Mouse (Mus musculus): ENCODE results near the gene Plce1. TPM values are rescaled to one million over a fixed set of nuclear protein-coding genes. Genes with fewer than 3 reads are reported as not detected.

Plce1 gene
- polyA plus RNA-seq, 1 experiment from 2014 or later: 3.3 TPM

DNA sequence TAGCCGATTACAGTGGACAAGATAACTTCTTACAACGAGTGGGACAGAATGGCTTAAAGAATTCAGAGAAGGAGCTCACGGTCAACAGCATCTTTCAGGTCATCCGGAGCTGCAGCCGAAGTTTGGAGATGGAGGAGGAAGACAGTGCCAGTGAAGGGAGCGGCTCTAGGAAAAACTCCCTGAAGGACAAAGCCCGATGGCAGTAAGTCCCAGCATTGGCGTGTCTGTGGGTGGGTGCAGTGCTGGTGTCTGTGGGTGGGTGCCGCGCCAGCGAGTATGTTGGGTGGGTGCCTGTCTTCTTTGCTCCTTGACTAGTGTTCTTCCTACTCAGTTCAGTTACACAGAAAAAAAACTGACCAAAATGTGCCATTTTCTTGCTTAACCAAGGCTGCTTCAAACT, 224.3 kb downstream of the Plce1 start:
- no peak for ATAC-seq (ENCODE audit: borderline replicate concordance, extremely low read depth, low FRiP score, low TSS enrichment)
- WGBS: 90% methylated on average over 11 of the region's 11 CpGs
- no peak overlapping the region for H3K4me3 ChIP-seq
- H3K9me3 ChIP-seq: no peaks in the 10 kb centered on the region
- H3K27me3 ChIP-seq: no peaks in the 10 kb centered on the region
- H3K4me2 ChIP-seq: no peak overlapping the region
- H3K36me3 ChIP-seq: no peaks in the 10 kb centered on the region
- H3K9ac ChIP-seq: no peak overlapping the region
- no peak overlapping the region for H3K27ac ChIP-seq
- H3K4me1 ChIP-seq: no peaks in the 10 kb centered on the region

DNA sequence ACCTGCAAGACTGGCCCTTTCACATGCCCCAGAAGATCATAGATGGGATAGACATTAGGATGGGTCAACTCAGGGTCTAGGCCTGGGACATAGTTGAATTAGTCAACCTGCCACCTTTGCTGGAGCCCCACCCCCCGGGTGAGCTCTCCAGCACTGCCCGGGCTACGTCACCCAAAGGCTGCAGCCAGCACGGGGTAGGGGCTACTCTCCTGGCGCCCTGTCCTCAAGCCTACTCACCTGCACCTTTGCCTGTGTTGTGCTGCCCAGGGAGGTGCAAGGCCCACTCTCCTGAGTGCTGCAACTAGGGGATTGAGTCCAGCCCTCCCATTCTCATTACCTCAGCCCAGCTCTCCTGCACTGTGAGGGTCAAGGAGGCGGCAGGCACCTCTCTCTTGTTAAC, 225.5 kb downstream of the Plce1 start:
- 87% methylated on average over 6 of the region's 6 CpGs for WGBS
- Histone ChIP-seq H3K9ac (no peak overlapping the region), H3K27me3 (no peaks in the 10 kb centered on the region), H3K9me3 (no peaks in the 10 kb centered on the region), H3K27ac (no peak overlapping the region), H3K36me3 (no peaks in the 10 kb centered on the region), H3K4me3 (no peak overlapping the region), H3K4me2 (no peak overlapping the region), H3K4me1 (no peaks in the 10 kb centered on the region)
- ATAC-seq (ENCODE audit: borderline replicate concordance, extremely low read depth, low FRiP score, low TSS enrichment): peak; percentile 55; the same call in 1 of the 2 replicates

DNA sequence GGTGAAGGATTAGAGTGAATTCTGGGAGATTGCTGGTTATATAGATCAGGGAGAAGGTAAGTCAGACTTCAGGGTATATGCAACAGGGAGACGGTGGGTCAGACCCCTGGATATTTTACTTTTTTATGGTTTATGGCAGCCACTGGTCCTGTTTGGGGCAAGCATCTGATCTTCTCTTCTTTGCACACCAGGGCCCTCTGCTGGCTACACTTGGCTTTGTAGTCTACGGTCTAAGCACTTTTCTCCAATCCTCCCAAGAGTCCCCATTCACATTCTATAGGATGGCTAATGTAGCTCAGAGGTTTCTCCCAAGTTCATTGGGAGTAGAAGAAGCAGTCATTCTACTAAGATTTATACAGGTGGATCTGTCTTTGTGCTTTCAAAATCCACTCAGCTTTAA, 228.5 kb downstream of the Plce1 start:
- Histone ChIP-seq H3K27ac (no peak overlapping the region), H3K4me3 (no peak overlapping the region), H3K36me3 (no peaks in the 10 kb centered on the region), H3K9ac (no peak overlapping the region), H3K4me1 (no peaks in the 10 kb centered on the region), H3K27me3 (no peaks in the 10 kb centered on the region), H3K4me2 (no peak overlapping the region), H3K9me3 (no peaks in the 10 kb centered on the region)
- ATAC-seq (ENCODE audit: borderline replicate concordance, extremely low read depth, low FRiP score, low TSS enrichment): no peak
- 79% methylated on average over 2 of the region's 2 CpGs for WGBS

DNA sequence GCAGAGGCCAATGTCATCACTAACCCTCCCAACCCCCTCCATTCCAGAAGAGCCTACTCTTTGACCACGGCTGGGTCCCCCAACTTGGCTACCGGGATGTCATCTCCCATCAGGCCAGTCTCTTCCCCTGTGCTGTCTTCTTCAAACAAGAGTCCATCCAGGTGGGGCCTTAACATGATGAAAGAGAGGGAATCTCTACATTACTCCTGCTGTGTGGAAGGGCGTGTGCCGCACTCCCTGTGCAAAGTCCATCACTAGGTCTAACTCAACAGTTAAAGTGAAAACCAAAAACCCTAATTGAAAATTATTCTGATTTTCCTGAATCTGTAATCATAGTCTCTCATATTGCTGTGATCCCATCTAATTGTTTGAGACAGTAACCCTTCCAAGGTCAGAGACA, 240.9 kb downstream of the Plce1 start:
- Histone ChIP-seq H3K36me3 (no peaks in the 10 kb centered on the region), H3K9ac (no peak overlapping the region), H3K27ac (no peak overlapping the region), H3K9me3 (no peaks in the 10 kb centered on the region), H3K4me3 (no peak overlapping the region), H3K27me3 (no peaks in the 10 kb centered on the region), H3K4me2 (no peak overlapping the region), H3K4me1 (no peaks in the 10 kb centered on the region)
- ATAC-seq (ENCODE audit: borderline replicate concordance, extremely low read depth, low FRiP score, low TSS enrichment): no peak
- WGBS: 87% methylated on average over 4 of the region's 4 CpGs

DNA sequence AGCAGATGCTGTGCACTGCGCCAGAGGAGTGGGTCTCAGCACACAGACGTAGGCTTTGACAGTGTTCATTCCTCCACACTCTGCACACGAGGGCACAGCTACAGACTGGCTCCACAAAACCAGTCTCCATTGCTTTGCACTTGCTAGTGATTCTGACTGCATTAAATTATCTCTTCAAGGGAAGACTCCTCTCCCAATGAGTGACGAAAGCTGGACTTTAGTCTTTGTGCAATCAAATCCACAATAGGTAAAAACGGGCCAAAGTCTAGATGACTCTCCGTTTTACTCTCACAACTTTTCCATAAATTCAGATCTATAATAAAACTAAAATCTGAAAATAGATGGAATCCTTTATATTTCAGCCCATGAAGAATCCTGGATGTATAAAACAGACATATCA, 242.1 kb downstream of the Plce1 start:
- Histone ChIP-seq H3K27ac (no peak overlapping the region), H3K4me1 (no peaks in the 10 kb centered on the region), H3K27me3 (no peaks in the 10 kb centered on the region), H3K9ac (no peak overlapping the region), H3K9me3 (no peaks in the 10 kb centered on the region), H3K4me3 (no peak overlapping the region), H3K4me2 (no peak overlapping the region), H3K36me3 (no peaks in the 10 kb centered on the region)
- ATAC-seq (ENCODE audit: borderline replicate concordance, extremely low read depth, low FRiP score, low TSS enrichment): no peak
- 80% methylated on average over 6 of the region's 6 CpGs for WGBS

DNA sequence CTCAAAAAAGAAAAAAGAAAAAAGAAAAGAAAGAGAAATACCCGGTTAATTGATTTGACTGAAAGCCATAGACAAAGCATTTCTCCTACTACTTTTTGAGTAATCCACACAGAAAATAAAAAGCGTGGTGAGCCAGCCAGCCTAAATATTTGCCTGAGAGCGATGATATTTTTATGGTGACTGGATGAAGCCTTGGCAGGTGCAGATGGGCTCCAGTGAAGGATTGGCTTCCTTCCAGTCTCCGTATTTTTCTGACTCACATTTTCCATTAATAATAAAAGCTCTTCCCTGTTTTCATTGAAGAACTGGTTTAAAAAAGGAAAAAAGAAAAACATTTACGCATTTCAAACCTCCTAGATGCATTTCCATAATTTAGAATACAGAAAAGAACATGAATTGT, 243.1 kb downstream of the Plce1 start:
- no peaks in the 10 kb centered on the region for H3K36me3 ChIP-seq
- no peaks in the 10 kb centered on the region for H3K27me3 ChIP-seq
- no peak overlapping the region for H3K4me3 ChIP-seq
- H3K9ac ChIP-seq: no peak overlapping the region
- no peaks in the 10 kb centered on the region for H3K9me3 ChIP-seq
- ATAC-seq (ENCODE audit: borderline replicate concordance, extremely low read depth, low FRiP score, low TSS enrichment): no peak
- no peak overlapping the region for H3K27ac ChIP-seq
- 59% methylated on average over 5 of the region's 5 CpGs for WGBS
- H3K4me2 ChIP-seq: no peak overlapping the region
- H3K4me1 ChIP-seq: no peaks in the 10 kb centered on the region

DNA sequence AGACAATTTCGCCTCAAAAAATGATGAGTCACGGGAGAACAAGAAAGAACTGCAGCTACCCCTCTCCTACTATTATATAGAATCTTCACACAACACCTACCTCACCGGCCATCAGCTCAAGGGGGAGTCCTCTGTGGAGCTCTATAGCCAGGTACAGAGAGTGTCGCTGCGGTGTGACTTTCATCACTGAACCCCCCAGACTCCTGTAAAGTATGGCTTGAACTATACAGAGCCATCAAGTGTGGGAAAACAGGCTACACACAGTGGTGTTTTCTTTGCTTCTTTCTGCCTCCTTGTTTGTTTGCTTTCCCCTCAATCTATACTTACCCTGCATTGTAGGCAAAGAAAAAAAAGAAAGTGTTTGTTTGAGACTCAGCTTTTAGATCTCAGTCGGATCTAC, 247.9 kb downstream of the Plce1 start:
- H3K27me3 ChIP-seq: no peaks in the 10 kb centered on the region
- no peaks in the 10 kb centered on the region for H3K4me1 ChIP-seq
- no peaks in the 10 kb centered on the region for H3K9me3 ChIP-seq
- 42% methylated on average over 6 of the region's 6 CpGs for WGBS
- no peak overlapping the region for H3K9ac ChIP-seq
- no peak overlapping the region for H3K27ac ChIP-seq
- no peak for ATAC-seq (ENCODE audit: borderline replicate concordance, extremely low read depth, low FRiP score, low TSS enrichment)
- no peaks in the 10 kb centered on the region for H3K36me3 ChIP-seq
- H3K4me2 ChIP-seq: no peak overlapping the region
- H3K4me3 ChIP-seq: no peak overlapping the region

DNA sequence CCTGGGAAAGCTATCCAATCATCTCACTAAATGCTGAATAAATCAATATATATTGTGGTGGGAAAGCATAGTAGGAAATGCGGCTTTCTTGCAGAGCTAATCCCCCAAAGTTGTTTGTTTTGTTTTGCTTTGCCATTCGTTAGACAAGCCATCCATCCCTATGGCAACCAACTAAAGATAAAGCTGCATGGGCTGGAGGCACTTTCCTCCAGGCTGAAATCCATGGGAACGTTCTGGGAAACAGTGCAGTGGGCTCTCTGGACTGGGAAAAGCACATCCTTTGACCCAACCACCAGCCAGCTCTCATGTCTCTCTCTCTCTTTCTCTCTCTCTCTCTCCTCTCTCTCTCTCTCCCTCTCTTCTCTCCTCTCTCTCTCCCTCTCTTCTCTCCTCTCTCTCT, 248.4 kb downstream of the Plce1 start:
- Histone ChIP-seq H3K4me2 (no peak overlapping the region), H3K27me3 (no peaks in the 10 kb centered on the region), H3K9me3 (no peaks in the 10 kb centered on the region), H3K9ac (no peak overlapping the region), H3K4me3 (no peak overlapping the region), H3K36me3 (no peaks in the 10 kb centered on the region), H3K4me1 (no peaks in the 10 kb centered on the region), H3K27ac (no peak overlapping the region)
- WGBS: 17% methylated on average over 3 of the region's 3 CpGs
- no peak for ATAC-seq (ENCODE audit: borderline replicate concordance, extremely low read depth, low FRiP score, low TSS enrichment)

DNA sequence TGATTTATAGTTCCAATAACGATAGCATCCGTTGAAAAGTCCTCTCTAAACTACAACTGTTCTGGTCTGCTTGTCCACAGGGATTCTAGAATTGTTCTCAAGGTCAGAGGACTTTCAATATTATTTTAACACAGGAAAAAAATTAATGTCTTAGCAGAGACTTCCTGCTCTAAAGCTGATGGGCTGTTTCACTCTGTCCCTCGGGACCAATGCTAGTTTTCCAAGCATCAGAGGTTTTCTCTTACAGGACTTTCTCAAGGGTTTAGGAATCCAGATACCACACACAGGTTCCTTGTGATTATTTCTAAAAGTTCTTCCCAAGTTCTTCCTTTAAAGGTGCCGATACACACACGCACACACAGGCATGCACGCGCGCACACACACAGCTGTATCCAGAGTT, 263.6 kb downstream of the Plce1 start:
- ATAC-seq (ENCODE audit: borderline replicate concordance, extremely low read depth, low FRiP score, low TSS enrichment): no peak
- Histone ChIP-seq H3K9me3 (no peaks in the 10 kb centered on the region), H3K4me2 (no peak overlapping the region), H3K9ac (no peak overlapping the region), H3K4me3 (no peak overlapping the region), H3K4me1 (no peaks in the 10 kb centered on the region), H3K27ac (no peak overlapping the region), H3K36me3 (no peaks in the 10 kb centered on the region), H3K27me3 (no peaks in the 10 kb centered on the region)
- 81% methylated on average over 8 of the region's 8 CpGs for WGBS

DNA sequence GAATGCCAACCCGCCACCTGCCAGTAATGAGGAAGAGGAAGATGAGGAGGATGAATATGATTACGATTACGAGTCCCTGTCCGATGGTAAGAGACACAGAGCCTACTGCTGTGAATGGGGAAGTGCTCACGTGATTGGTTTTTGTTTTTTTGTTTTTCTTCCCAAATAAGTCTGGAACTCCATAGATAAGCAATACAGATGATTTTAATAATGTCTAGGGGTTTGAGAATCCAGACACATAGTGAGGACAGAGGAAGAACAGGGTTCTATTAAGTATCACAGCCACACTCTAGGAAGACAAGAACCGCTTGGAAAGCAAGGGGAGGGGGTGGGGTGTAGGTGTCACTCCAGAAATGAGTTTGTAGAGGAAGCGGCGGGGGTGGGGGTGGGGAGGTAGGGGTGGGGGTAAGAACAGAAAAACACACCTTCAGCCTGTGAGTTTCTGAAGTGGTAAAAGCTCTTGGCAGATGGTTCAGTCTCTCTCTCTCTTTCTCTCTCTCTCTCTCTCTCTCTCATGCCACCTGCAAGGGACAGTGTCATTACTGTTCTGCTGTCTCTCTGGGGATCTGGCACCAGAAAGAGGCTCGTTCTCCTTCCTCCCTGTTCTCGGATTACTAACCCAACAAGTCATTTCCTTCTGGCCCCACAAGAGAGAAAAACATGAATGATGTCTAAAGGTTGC, 265.0 kb downstream of the Plce1 start:
- Histone ChIP-seq H3K9me3 (no peaks in the 10 kb centered on the region), H3K27me3 (no peaks in the 10 kb centered on the region), H3K4me1 (no peaks in the 10 kb centered on the region), H3K27ac (no peak overlapping the region), H3K4me2 (no peak overlapping the region), H3K9ac (no peak overlapping the region), H3K4me3 (no peak overlapping the region), H3K36me3 (no peaks in the 10 kb centered on the region)
- ATAC-seq (ENCODE audit: borderline replicate concordance, extremely low read depth, low FRiP score, low TSS enrichment): no peak
- WGBS: 58% methylated on average over 10 of the region's 10 CpGs

DNA sequence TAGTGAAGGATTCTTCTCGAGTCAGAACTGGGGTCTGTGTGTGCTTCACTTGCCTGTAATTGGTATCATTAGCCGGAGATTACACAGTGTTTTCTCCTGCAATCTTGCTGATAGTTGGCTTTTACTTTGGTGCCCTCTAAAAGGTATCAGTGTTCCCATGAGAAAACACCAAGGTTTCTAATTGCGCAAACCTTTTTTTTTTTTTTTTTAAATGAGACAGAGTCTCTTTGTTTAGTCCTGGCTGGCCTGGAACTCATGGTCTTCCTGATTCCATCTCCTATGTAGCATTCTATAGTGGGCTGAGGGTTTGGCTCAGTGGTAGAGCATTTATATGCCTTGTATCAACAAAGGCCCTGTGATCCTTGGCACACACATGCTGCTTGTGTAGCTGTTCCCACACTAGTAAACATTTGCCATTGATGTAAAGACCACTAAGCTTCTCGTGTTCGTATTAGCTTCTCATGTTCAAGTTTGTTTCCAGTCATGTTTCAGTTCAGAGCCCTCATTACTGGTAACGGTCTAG, 265.6 kb downstream of the Plce1 start:
- Histone ChIP-seq H3K9ac (no peak overlapping the region), H3K4me1 (no peaks in the 10 kb centered on the region), H3K4me2 (no peak overlapping the region), H3K27ac (no peak overlapping the region), H3K4me3 (no peak overlapping the region), H3K9me3 (no peaks in the 10 kb centered on the region), H3K36me3 (no peaks in the 10 kb centered on the region), H3K27me3 (no peaks in the 10 kb centered on the region)
- no peak for ATAC-seq (ENCODE audit: borderline replicate concordance, extremely low read depth, low FRiP score, low TSS enrichment)
- WGBS: 58% methylated on average over 6 of the region's 6 CpGs

DNA sequence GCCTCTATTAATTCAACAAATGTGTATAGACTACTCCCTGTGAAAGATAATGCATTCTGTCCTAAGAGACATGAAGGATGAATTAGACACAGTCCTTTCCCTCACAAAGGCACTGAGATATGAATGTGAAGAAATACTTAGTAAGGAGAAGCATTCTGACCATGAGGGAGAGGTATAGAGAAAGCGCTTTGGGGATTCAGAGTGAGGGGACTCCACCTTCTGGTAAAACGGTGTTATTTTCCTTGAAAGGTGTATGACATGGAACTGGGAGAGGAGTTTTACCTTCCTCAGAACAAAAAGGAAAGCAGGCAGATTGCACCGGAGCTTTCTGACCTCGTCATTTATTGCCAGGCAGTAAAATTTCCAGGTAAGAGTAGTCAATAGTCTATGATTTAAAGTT, 269.3 kb downstream of the Plce1 start:
- H3K27ac ChIP-seq: no peak overlapping the region
- H3K4me2 ChIP-seq: no peak overlapping the region
- no peak overlapping the region for H3K9ac ChIP-seq
- H3K9me3 ChIP-seq: no peaks in the 10 kb centered on the region
- H3K4me3 ChIP-seq: no peak overlapping the region
- no peaks in the 10 kb centered on the region for H3K27me3 ChIP-seq
- ATAC-seq (ENCODE audit: borderline replicate concordance, extremely low read depth, low FRiP score, low TSS enrichment): no peak
- H3K4me1 ChIP-seq: no peaks in the 10 kb centered on the region
- WGBS: 53% methylated on average over 4 of the region's 4 CpGs
- no peaks in the 10 kb centered on the region for H3K36me3 ChIP-seq

DNA sequence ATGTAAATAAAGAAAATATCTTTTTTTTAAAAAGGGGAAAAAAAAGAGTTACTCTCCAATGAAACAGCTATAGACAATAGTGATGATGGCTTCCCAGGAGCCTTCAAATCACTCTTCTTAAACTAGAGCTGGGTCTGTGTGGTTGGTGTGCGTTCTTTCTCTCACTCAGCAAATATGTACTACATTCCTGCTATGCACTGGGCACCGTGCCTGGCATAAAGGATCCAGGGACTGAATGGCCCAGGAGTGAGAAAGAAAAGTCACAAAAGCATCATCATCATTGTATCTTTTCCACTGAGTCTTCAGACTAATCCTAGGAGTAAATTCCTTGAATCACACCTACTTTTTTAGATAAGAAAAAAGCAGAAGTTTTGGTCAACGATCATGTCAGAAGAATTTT, 276.3 kb downstream of the Plce1 start:
- no peak for ATAC-seq (ENCODE audit: borderline replicate concordance, extremely low read depth, low FRiP score, low TSS enrichment)
- WGBS: 72% methylated on average over 3 of the region's 3 CpGs
- H3K27me3 ChIP-seq: no peaks in the 10 kb centered on the region
- H3K36me3 ChIP-seq: no peaks in the 10 kb centered on the region
- H3K27ac ChIP-seq: no peak overlapping the region
- no peak overlapping the region for H3K4me3 ChIP-seq
- no peak overlapping the region for H3K9ac ChIP-seq
- peaks cover 22% of the 10 kb centered on the region for H3K4me1 ChIP-seq
- no peak overlapping the region for H3K4me2 ChIP-seq
- H3K9me3 ChIP-seq: no peaks in the 10 kb centered on the region
